Mouse (Mus musculus) CH12.LX (cell line): ENCODE measurements around the gene Sec31b. TPM values are rescaled to one million over a fixed set of nuclear protein-coding genes. Genes with fewer than 3 reads are reported as not detected.

Source experiments
- DNase-seq: peaks from one replicate; pipeline ENCODE4 v3.0.0-alpha.2; 2013; ENCODE audit errors: extremely low read depth
- H3K27ac ChIP-seq: 2 replicates; pipeline ENCODE4 v1.5.1; 2012; ENCODE audit warnings: low read depth, mild to moderate bottlenecking, control low read depth, moderate library complexity; ENCODE audit not compliant: insufficient read depth
- H3K27me3 ChIP-seq: replicated peaks from 2 replicates; pipeline ENCODE3; 2012; ENCODE audit warnings: inconsistent platforms
- H3K36me3 ChIP-seq, 2 experiments: replicated peaks in 1 of 2; 2 replicates each; pipeline versions ENCODE3 to v1.6.1; 2012; ENCODE audit warnings: inconsistent platforms in 1 of 2, low read length in 1 of 2, mild to moderate bottlenecking in 1 of 2, mixed read lengths in 1 of 2, moderate library complexity in 1 of 2; ENCODE audit not compliant: control insufficient read depth in 1 of 2, insufficient read depth in 1 of 2
- H3K4me1 ChIP-seq, 2 experiments: 2 replicates each; pipeline ENCODE4 v1.6.1; 2012; ENCODE audit warnings: inconsistent platforms in 1 of 2, moderate library complexity in 1 of 2; ENCODE audit not compliant: insufficient read depth in 2 of 2, control insufficient read depth in 1 of 2
- H3K4me2 ChIP-seq: 2 replicates; pipeline ENCODE4 v1.6.1; 2012; ENCODE audit warnings: low read depth, mild to moderate bottlenecking, control low read depth; ENCODE audit not compliant: poor library complexity, insufficient read depth, severe bottlenecking
- H3K4me3 ChIP-seq, 3 experiments: fragments of 150-350 bp in 1 of 3; sonication (generic) in 1 of 3; replicated peaks in 1 of 3; 2 replicates each; pipeline versions ENCODE3 to v1.5.1; 2011 to 2012; ENCODE audit warnings: low read depth in 2 of 3, low read length in 2 of 3, mild to moderate bottlenecking in 2 of 3, moderate library complexity in 2 of 3, control low read depth in 1 of 3, improper control_type of control experiment in 1 of 3, inconsistent platforms in 1 of 3, mixed read lengths in 1 of 3; ENCODE audit not compliant: poor library complexity in 1 of 3
- H3K79me2 ChIP-seq: replicated peaks from 2 replicates; pipeline ENCODE4 v1.6.1; 2012; ENCODE audit warnings: mild to moderate bottlenecking, moderate library complexity; ENCODE audit not compliant: control insufficient read depth, poor library complexity, insufficient read depth, severe bottlenecking; ENCODE audit errors: extremely low read depth
- H3K9ac ChIP-seq: 2 replicates; pipeline ENCODE4 v1.6.1; 2012; ENCODE audit warnings: low read depth, mild to moderate bottlenecking, control low read depth, moderate library complexity; ENCODE audit not compliant: insufficient read depth
- H3K9me3 ChIP-seq: replicated peaks from 2 replicates; pipeline ENCODE3; 2012; ENCODE audit warnings: low read length, inconsistent platforms, mixed read lengths
- BHLHE40 ChIP-seq: IDR thresholded peaks from 2 replicates; pipeline ENCODE4 v1.6.1; 2011; ENCODE audit warnings: mild to moderate bottlenecking, low read depth, low read length, improper control_type of control experiment
- CHD1 ChIP-seq: IDR thresholded peaks from 2 replicates; pipeline ENCODE4 v1.6.1; 2012; ENCODE audit warnings: low read depth, low read length, improper control_type of control experiment, inconsistent platforms
- CHD2 ChIP-seq: IDR thresholded peaks from 2 replicates; pipeline ENCODE4 v1.6.1; 2011; ENCODE audit warnings: low read length, improper control_type of control experiment
- CTCF ChIP-seq, 2 experiments: IDR thresholded peaks in 1 of 2; conservative IDR thresholded peaks in 1 of 2; 2 replicates each; pipeline ENCODE4 v1.5.1; 2011 to 2012; ENCODE audit warnings: low read depth in 2 of 2, low read length in 2 of 2, improper control_type of control experiment in 1 of 2, inconsistent platforms in 1 of 2, mild to moderate bottlenecking in 1 of 2, moderate library complexity in 1 of 2
- ELF1 ChIP-seq: IDR thresholded peaks from 2 replicates; pipeline ENCODE4 v1.6.1; 2014; ENCODE audit warnings: low read depth, mild to moderate bottlenecking, inconsistent platforms, low read length, improper control_type of control experiment
- ETS1 ChIP-seq: conservative IDR thresholded peaks from 2 replicates; pipeline ENCODE4 v1.6.1; 2012; ENCODE audit warnings: low read depth, mild to moderate bottlenecking, inconsistent platforms, low read length, improper control_type of control experiment, moderate library complexity
- IRF4 ChIP-seq: IDR thresholded peaks from 2 replicates; pipeline ENCODE4 v1.6.1; 2014; ENCODE audit warnings: low read depth, mild to moderate bottlenecking, inconsistent platforms, low read length, improper control_type of control experiment
- JUN ChIP-seq: IDR thresholded peaks from 2 replicates; pipeline ENCODE4 v1.6.1; 2011; ENCODE audit warnings: low read depth, mild to moderate bottlenecking, low read length, improper control_type of control experiment, moderate library complexity; ENCODE audit not compliant: insufficient read depth
- KAT2A ChIP-seq: IDR thresholded peaks from 2 replicates; pipeline ENCODE4 v1.6.1; 2012; ENCODE audit warnings: low read length, improper control_type of control experiment, inconsistent platforms; ENCODE audit not compliant: insufficient replicate concordance
- MEF2A ChIP-seq: IDR thresholded peaks from 2 replicates; pipeline ENCODE4 v1.6.1; 2014; ENCODE audit warnings: low read depth, mild to moderate bottlenecking, inconsistent platforms, low read length, improper control_type of control experiment, borderline replicate concordance
- MXI1 ChIP-seq: IDR thresholded peaks from 2 replicates; pipeline ENCODE4 v1.6.1; 2011; ENCODE audit warnings: mild to moderate bottlenecking, low read depth, low read length, improper control_type of control experiment
- MYC ChIP-seq: IDR thresholded peaks from 2 replicates; pipeline ENCODE4 v1.6.1; 2011; ENCODE audit warnings: low read depth, mild to moderate bottlenecking, improper control_type of control experiment, low read length
- NELFE ChIP-seq: IDR thresholded peaks from 2 replicates; pipeline ENCODE4 v1.6.1; 2011; ENCODE audit warnings: low read depth, low read length, improper control_type of control experiment
- NRF1 ChIP-seq: IDR thresholded peaks from 2 replicates; pipeline ENCODE4 v1.6.1; 2014; ENCODE audit warnings: low read depth, mild to moderate bottlenecking, inconsistent platforms, low read length, improper control_type of control experiment, moderate library complexity
- PAX5 ChIP-seq: IDR thresholded peaks from 2 replicates; pipeline ENCODE4 v1.6.1; 2012; ENCODE audit warnings: low read length, inconsistent platforms, mixed read lengths
- POLR2AphosphoS2 ChIP-seq: IDR thresholded peaks from 2 replicates; pipeline ENCODE4 v1.6.1; 2011; ENCODE audit warnings: low read depth, low read length, improper control_type of control experiment
- RCOR1 ChIP-seq: conservative IDR thresholded peaks from 2 replicates; pipeline ENCODE4 v1.6.1; 2012; ENCODE audit warnings: low read depth, mild to moderate bottlenecking, inconsistent platforms, low read length, improper control_type of control experiment
- SMC3 ChIP-seq: IDR thresholded peaks from 2 replicates; pipeline ENCODE4 v1.6.1; 2011; ENCODE audit warnings: low read depth, low read length, improper control_type of control experiment
- TBP ChIP-seq: conservative IDR thresholded peaks from 2 replicates; pipeline ENCODE4 v1.6.1; 2011; ENCODE audit warnings: low read depth, low read length, improper control_type of control experiment
- UBTF ChIP-seq: IDR thresholded peaks from 2 replicates; pipeline ENCODE4 v1.6.1; 2012; ENCODE audit warnings: low read depth, mild to moderate bottlenecking, inconsistent platforms, low read length, improper control_type of control experiment, moderate library complexity
- USF1 ChIP-seq: IDR thresholded peaks from 2 replicates; pipeline ENCODE4 v1.6.1; 2014; ENCODE audit warnings: low read depth, mild to moderate bottlenecking, inconsistent platforms, low read length, improper control_type of control experiment
- USF2 ChIP-seq: conservative IDR thresholded peaks from 2 replicates; pipeline ENCODE4 v1.6.1; 2011; ENCODE audit warnings: low read depth, low read length, improper control_type of control experiment
- ZC3H11A ChIP-seq: IDR thresholded peaks from 2 replicates; pipeline ENCODE4 v1.6.1; 2012; ENCODE audit warnings: low read depth, mild to moderate bottlenecking, inconsistent platforms, low read length, improper control_type of control experiment
- ZMIZ1 ChIP-seq: IDR thresholded peaks from 2 replicates; pipeline ENCODE4 v1.6.1; 2012; ENCODE audit warnings: low read depth, mild to moderate bottlenecking, inconsistent platforms, low read length, improper control_type of control experiment
- ZNF384 ChIP-seq: IDR thresholded peaks from 2 replicates; pipeline ENCODE4 v1.6.1; 2012; ENCODE audit warnings: low read depth, low read length, improper control_type of control experiment, inconsistent platforms
- dilution Hi-C: fragments of 300-500 bp; cut with MboI; formaldehyde crosslinking; loops from 2 replicates; pipeline ENCODE4 v1.14.3; 2020; ENCODE audit warnings: low sequenced_read_pairs; ENCODE audit not compliant: extremely low pct_unique_long_range_greater_than_20kb, extremely low pct_ligation_motif_present
- in situ Hi-C: fragments of 300-500 bp; cut with MboI; formaldehyde crosslinking; loops from 3 replicates; pipeline ENCODE4 v1.14.3; 2019; ENCODE audit warnings: low sequenced_read_pairs, low pct_ligation_motif_present, low pct_unique_long_range_greater_than_20kb, mixed read lengths
- polyA plus RNA-seq: library from polyadenylated mRNA; unstranded; fragments of >175 nt; gene quantifications from 2 replicates; pipeline ENCODE4 v1.2.1, GENCODE M21; 2012; ENCODE audit warnings: low read depth; ENCODE audit not compliant: insufficient read length
- total RNA-seq, 2 experiments: library from RNA; depleted of rRNA; stranded (reverse); fragments of 300-350 nt in 1 of 2; fragments of >200 nt in 1 of 2; gene quantifications; 2 replicates each; pipeline ENCODE4 v1.2.3; 2012 to 2014

Gene Sec31b
- total and polyA plus RNA-seq, 3 experiments, result 0.17 to 1.1 (median 0.19) TPM

DNA sequence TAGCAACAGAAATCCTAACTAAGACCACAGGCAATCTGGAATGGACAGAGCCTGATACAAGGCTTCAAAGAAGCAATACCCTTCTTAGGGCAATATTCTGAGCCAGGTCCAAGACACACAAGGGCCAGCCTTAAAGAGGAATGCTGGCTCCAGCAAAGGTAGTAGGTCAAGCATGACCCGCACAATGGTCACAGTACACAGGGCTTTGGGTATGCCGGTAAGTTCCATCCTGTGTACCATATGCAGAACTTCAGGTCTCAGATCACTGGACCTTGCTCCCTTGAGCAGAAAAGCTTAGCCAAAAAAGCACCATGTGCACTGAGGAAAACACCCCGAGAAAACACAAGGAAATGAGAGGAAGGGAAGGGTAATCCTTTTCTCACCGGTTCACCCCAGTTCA, 7.6 kb upstream of the Sec31b start:
- H3K4me1 ChIP-seq, result peaks cover 0 to 17% of the 10 kb centered on the region in 2 experiments; a peak in 2 of 4 replicates
- no peak overlapping the region for H3K9ac ChIP-seq
- H3K4me3 ChIP-seq, result no peak overlapping the region
- dilution Hi-C loops (no loop called here), in situ Hi-C loops (loop anchor here (10.0 kb wide), 1 partner anchor 178 kb away; no protein-coding TSS in a partner anchor)
- peaks cover 42 to 53% of the 10 kb centered on the region in 2 experiments for H3K36me3 ChIP-seq
- H3K4me2 ChIP-seq, result no peak overlapping the region
- H3K9me3 ChIP-seq, result no peaks in the 10 kb centered on the region
- no peak overlapping the region for H3K27ac ChIP-seq
- H3K79me2 ChIP-seq, result peaks cover 13% of the 10 kb centered on the region
- DNase-seq, result no peak
- no peaks in the 10 kb centered on the region for H3K27me3 ChIP-seq
- TF ChIP-seq JUN (no peak), USF1 (no peak), CHD2 (no peak), USF2 (no peak), IRF4 (no peak), UBTF (no peak), CTCF (conservative IDR thresholded peaks at IDR 0.05 in 1 of 2, IDR thresholded peaks at IDR 0.05 in 1 of 2; ENCODE audit: low read depth in 2 of 2, low read length in 2 of 2) (no peak), MXI1 (no peak), ZMIZ1 (no peak), BHLHE40 (no peak)

GRCm38 (mm10) chr19:44552731-44553130, 7.1 kb upstream of the Sec31b start, which contains the start of gene Gm20538:
Gene Gm20538 (minus strand): TSS chr19:44552831.
- H3K4me2 ChIP-seq, result no peak within 1 kb of the TSS
- no peak for DNase-seq
- peaks cover 13% of the 10 kb centered on the region for H3K79me2 ChIP-seq
- in situ Hi-C loops, result loop anchor here (10.0 kb wide), 1 partner anchor 178 kb away; no protein-coding TSS in a partner anchor
- no peak within 1 kb of the TSS for H3K9ac ChIP-seq
- H3K4me1 ChIP-seq, result peaks cover 0 to 17% of the 10 kb centered on the region in 2 experiments; a peak in 2 of 4 replicates
- H3K4me3 ChIP-seq, result no peak within 1 kb of the TSS
- no peaks in the 10 kb centered on the region for H3K27me3 ChIP-seq
- H3K36me3 ChIP-seq, result peaks cover 43 to 58% of the 10 kb centered on the region in 2 experiments
- no peak for TF ChIP-seq ELF1
- no peak for TF ChIP-seq CHD2
- no peak for TF ChIP-seq POLR2AphosphoS2
- TF ChIP-seq KAT2A, result no peak
- TF ChIP-seq ZC3H11A, result no peak
- TF ChIP-seq SMC3, result no peak
- no peak for TF ChIP-seq NELFE
- no peak for TF ChIP-seq TBP
- no peak for TF ChIP-seq CHD1
- no peak for TF ChIP-seq ZNF384
- TF ChIP-seq RCOR1, result no peak
- no peak for TF ChIP-seq NRF1
- no peak for TF ChIP-seq MYC
- no peak for TF ChIP-seq ETS1
- no peak for TF ChIP-seq MXI1
- TF ChIP-seq UBTF, result no peak
- TF ChIP-seq JUN, result no peak
- no peak for TF ChIP-seq MEF2A
- TF ChIP-seq PAX5, result no peak
- no peak within 1 kb of the TSS for H3K27ac ChIP-seq
- dilution Hi-C loops, result no loop called here
- H3K9me3 ChIP-seq, result no peaks in the 10 kb centered on the region
